In genomic region chr2:148872860-148873259, GRCm38 (mm10) we compare ENCODE assay signal across 9 mouse cellular contexts. TPM values are rescaled to one million over a fixed set of nuclear protein-coding genes. Genes with fewer than 3 reads are reported as not detected.
DNase-seq lines count a peak whose midpoint lies in the region; ATAC-seq lines count a peak whose summit lies in the region.
"Had no signal": no experiment of that assay in that cellular context is flagged by ENCODE, and none has a peak within 500 bp of the region (broad histone marks: within the 10 kb centered on the region; RNA-seq: fewer than 3 reads in every experiment).

No protein-coding gene starts in this region.

- H3K36me3 ChIP-seq in liver, embryonic 12.5 days: peaks cover 24% of the 10 kb centered on the region
- 0 out of 2 replicates have a peak, but pooled peaks cover 2% of the 10 kb centered on the region for H3K36me3 ChIP-seq in liver, embryonic 11.5 days (ENCODE audit: control insufficient read depth, insufficient read depth, low read length)
- peaks cover 16% of the 10 kb centered on the region for H3K36me3 ChIP-seq in forebrain, embryonic 16.5 days (ENCODE audit: control insufficient read depth, insufficient read depth)
- peaks cover 11% of the 10 kb centered on the region; the same call in 1 of the 2 replicates for H3K36me3 ChIP-seq in liver, embryonic 13.5 days
- H3K36me3 ChIP-seq in stomach, embryonic 15.5 days: peaks cover 11% of the 10 kb centered on the region

- H3K4me2 ChIP-seq in liver, embryonic 12.5 days: 0 out of 2 replicates have a peak overlapping the region, but pooled peaks have one; percentile 83
- H3K4me2 ChIP-seq in liver, embryonic 11.5 days: no peak overlapping the region; the same call in 1 of the 2 replicates
- H3K4me2 ChIP-seq in forebrain, embryonic 16.5 days (ENCODE audit: low read length): peak overlapping the region; percentile 88
- peak overlapping the region; percentile 83; the same call in 1 of the 2 replicates for H3K4me2 ChIP-seq in liver, embryonic 13.5 days
- peak overlapping the region; percentile 80 for H3K4me2 ChIP-seq in stomach, embryonic 15.5 days

- no peak overlapping the region for H3K27ac ChIP-seq in liver, embryonic 12.5 days
- H3K27ac ChIP-seq in liver, embryonic 11.5 days (ENCODE audit: low read depth, low read length): no peak overlapping the region
- H3K27ac ChIP-seq in forebrain, embryonic 16.5 days (ENCODE audit: low read length): no peak overlapping the region
- no peak overlapping the region for H3K27ac ChIP-seq in liver, embryonic 13.5 days
- peak overlapping the region; percentile 97 for H3K27ac ChIP-seq in stomach, embryonic 15.5 days

- no peak overlapping the region for H3K9ac ChIP-seq in liver, embryonic 12.5 days
- H3K9ac ChIP-seq in liver, embryonic 11.5 days (ENCODE audit: low read depth, low read length): no peak overlapping the region
- peak overlapping the region; percentile 26 for H3K9ac ChIP-seq in forebrain, embryonic 16.5 days (replicated peaks; ENCODE audit: low read depth, low read length)
- H3K9ac ChIP-seq in liver, embryonic 13.5 days: no peak overlapping the region
- H3K9ac ChIP-seq in stomach, embryonic 15.5 days: no peak overlapping the region

- ATAC-seq in liver, embryonic 12.5 days: no peak
- ATAC-seq in liver, embryonic 11.5 days (replicated peaks; ENCODE audit: low FRiP score): no peak
- ATAC-seq in forebrain, embryonic 16.5 days: no peak
- no peak for ATAC-seq in liver, embryonic 13.5 days (ENCODE audit: low read depth)
- peak; percentile 34; the same call in 1 of the 2 replicates for ATAC-seq in stomach, embryonic 15.5 days (ENCODE audit: insufficient read depth, low FRiP score, low read depth)

- H3K27me3 ChIP-seq in liver, embryonic 12.5 days (replicated peaks): no peaks in the 10 kb centered on the region
- H3K27me3 ChIP-seq in liver, embryonic 11.5 days (replicated peaks; ENCODE audit: control insufficient read depth, insufficient read depth, low read length): no peaks in the 10 kb centered on the region
- no peaks in the 10 kb centered on the region for H3K27me3 ChIP-seq in forebrain, embryonic 16.5 days (replicated peaks; ENCODE audit: control insufficient read depth, insufficient read depth, low read length)
- H3K27me3 ChIP-seq in liver, embryonic 13.5 days: no peaks in the 10 kb centered on the region
- no peaks in the 10 kb centered on the region for H3K27me3 ChIP-seq in stomach, embryonic 15.5 days (replicated peaks)

- WGBS in liver, embryonic 12.5 days (ENCODE audit: insufficient replicate concordance): 70% methylated on average over 4 of the region's 4 CpGs
- WGBS in liver, embryonic 11.5 days: 79% methylated on average over 4 of the region's 4 CpGs
- 82% methylated on average over 4 of the region's 4 CpGs for WGBS in forebrain, embryonic 16.5 days
- 63% methylated on average over 4 of the region's 4 CpGs for WGBS in liver, embryonic 13.5 days (ENCODE audit: insufficient replicate concordance)
- WGBS in stomach, embryonic 15.5 days: 34% methylated on average over 4 of the region's 4 CpGs

- H3K4me3 ChIP-seq in liver, embryonic 12.5 days: no peak overlapping the region
- H3K4me3 ChIP-seq in liver, embryonic 11.5 days (ENCODE audit: low read depth, low read length): no peak overlapping the region
- peak overlapping the region; percentile 64 for H3K4me3 ChIP-seq in forebrain, embryonic 16.5 days (replicated peaks; ENCODE audit: low read length)
- H3K4me3 ChIP-seq in liver, embryonic 13.5 days (replicated peaks): 0 out of 2 replicates have a peak overlapping the region, but pooled peaks have one; percentile 2
- H3K4me3 ChIP-seq in stomach, embryonic 15.5 days (replicated peaks): peak overlapping the region; percentile 95

- no peak for DNase-seq in liver, embryonic 11.5 days (ENCODE audit: low spot score)
- DNase-seq in liver, embryonic 13.5 days: no peak
- DNase-seq in adrenal gland, postnatal 4 days (ENCODE audit: low spot score in 2 of 2): no peak
- DNase-seq in gastrocnemius, postnatal 25 days: no peak
- no peak for DNase-seq in embryo, embryonic 10.5 days (ENCODE audit: low spot score)

- no peaks in the 10 kb centered on the region for H3K9me3 ChIP-seq in liver, embryonic 12.5 days (replicated peaks)
- H3K9me3 ChIP-seq in liver, embryonic 11.5 days (ENCODE audit: control insufficient read depth, low read length): no peaks in the 10 kb centered on the region
- no peaks in the 10 kb centered on the region for H3K9me3 ChIP-seq in forebrain, embryonic 16.5 days (ENCODE audit: control insufficient read depth, low read length)
- H3K9me3 ChIP-seq in liver, embryonic 13.5 days (replicated peaks): no peaks in the 10 kb centered on the region
- no peaks in the 10 kb centered on the region for H3K9me3 ChIP-seq in stomach, embryonic 15.5 days

- H3K4me1 ChIP-seq in liver, embryonic 12.5 days: peaks cover 38% of the 10 kb centered on the region
- H3K4me1 ChIP-seq in liver, embryonic 11.5 days (replicated peaks; ENCODE audit: control insufficient read depth, insufficient read depth, low read length): peaks cover 14% of the 10 kb centered on the region
- peaks cover 25% of the 10 kb centered on the region for H3K4me1 ChIP-seq in forebrain, embryonic 16.5 days (replicated peaks; ENCODE audit: control insufficient read depth, insufficient read depth, low read length)
- peaks cover 31% of the 10 kb centered on the region for H3K4me1 ChIP-seq in liver, embryonic 13.5 days (replicated peaks)
- H3K4me1 ChIP-seq in stomach, embryonic 15.5 days: peaks cover 20% of the 10 kb centered on the region

RNA-seq across cellular contexts. Expression of gene Cst3, which starts 2.6 kb away (rescaled TPM):
- 140 and 142 TPM in 2 replicates for polyA plus RNA-seq in liver, embryonic 12.5 days (2016; fragmentation: Nextera tagmentation; extraction: Ambion mirVana)
- polyA plus RNA-seq in liver, embryonic 11.5 days (2014; fragmentation: Nextera tagmentation; extraction: Ambion mirVana): 209 and 224 TPM in 2 replicates
- 482 and 493 TPM in 2 replicates for polyA plus RNA-seq in forebrain, embryonic 16.5 days (2015; fragmentation: Nextera tagmentation; extraction: Ambion mirVana)
- polyA plus RNA-seq in liver, embryonic 13.5 days (2015; fragmentation: Nextera tagmentation; extraction: Ambion mirVana): 128 and 144 TPM in 2 replicates
- 456 and 486 TPM in 2 replicates for polyA plus RNA-seq in stomach, embryonic 15.5 days (2015; fragmentation: Nextera tagmentation; extraction: Ambion mirVana)
- total RNA-seq in adrenal gland, postnatal 4 days (2021): 100 to 1,000 TPM; 558 to 614 TPM
- 100 to 1,000 TPM; 540 to 563 TPM for total RNA-seq in gastrocnemius, postnatal 25 days (2021)

RNA-seq across cellular contexts. Expression of gene 9230104L09Rik, which starts 8.0 kb away (rescaled TPM):
- not detected in 2 replicates for polyA plus RNA-seq in liver, embryonic 12.5 days (2016; fragmentation: Nextera tagmentation; extraction: Ambion mirVana)
- not detected in 2 replicates for polyA plus RNA-seq in liver, embryonic 11.5 days (2014; fragmentation: Nextera tagmentation; extraction: Ambion mirVana)
- not detected in 2 replicates for polyA plus RNA-seq in forebrain, embryonic 16.5 days (2015; fragmentation: Nextera tagmentation; extraction: Ambion mirVana)
- polyA plus RNA-seq in liver, embryonic 13.5 days (2015; fragmentation: Nextera tagmentation; extraction: Ambion mirVana): not detected in 2 replicates
- not detected in 2 replicates for polyA plus RNA-seq in stomach, embryonic 15.5 days (2015; fragmentation: Nextera tagmentation; extraction: Ambion mirVana)
- total RNA-seq in adrenal gland, postnatal 4 days (2021): 1 to 10 TPM; 1.6 to 2.0 TPM
- total RNA-seq in gastrocnemius, postnatal 25 days (2021): 1 to 10 TPM; 1.3 to 1.4 TPM
- polyA plus RNA-seq: limb, embryonic 11.5 days had no signal

RNA-seq across cellular contexts. Expression of gene Cst9, which starts 37.9 kb away (rescaled TPM):
- 0.31 TPM in 1 of 2 replicates, not detected in the other for polyA plus RNA-seq in liver, embryonic 12.5 days (2016; fragmentation: Nextera tagmentation; extraction: Ambion mirVana)
- not detected in 2 replicates for polyA plus RNA-seq in liver, embryonic 11.5 days (2014; fragmentation: Nextera tagmentation; extraction: Ambion mirVana)
- not detected in 2 replicates for polyA plus RNA-seq in forebrain, embryonic 16.5 days (2015; fragmentation: Nextera tagmentation; extraction: Ambion mirVana)
- polyA plus RNA-seq in liver, embryonic 13.5 days (2015; fragmentation: Nextera tagmentation; extraction: Ambion mirVana): 0.28 and 0.40 TPM in 2 replicates
- not detected in 2 replicates for polyA plus RNA-seq in stomach, embryonic 15.5 days (2015; fragmentation: Nextera tagmentation; extraction: Ambion mirVana)
- not detected for total RNA-seq in adrenal gland, postnatal 4 days (2021)
- total RNA-seq in gastrocnemius, postnatal 25 days (2021): not detected
- polyA plus RNA-seq: limb, embryonic 11.5 days had no signal

RNA-seq across cellular contexts. Expression of gene Cst13, which starts 53.0 kb away (rescaled TPM):
- polyA plus RNA-seq in liver, embryonic 12.5 days (2016; fragmentation: Nextera tagmentation; extraction: Ambion mirVana): not detected in 2 replicates
- polyA plus RNA-seq in liver, embryonic 11.5 days (2014; fragmentation: Nextera tagmentation; extraction: Ambion mirVana): not detected in 2 replicates
- not detected in 2 replicates for polyA plus RNA-seq in forebrain, embryonic 16.5 days (2015; fragmentation: Nextera tagmentation; extraction: Ambion mirVana)
- not detected in 2 replicates for polyA plus RNA-seq in liver, embryonic 13.5 days (2015; fragmentation: Nextera tagmentation; extraction: Ambion mirVana)
- not detected in 2 replicates for polyA plus RNA-seq in stomach, embryonic 15.5 days (2015; fragmentation: Nextera tagmentation; extraction: Ambion mirVana)
- total RNA-seq in adrenal gland, postnatal 4 days (2021): under 1 TPM in 1 of 2 experiments, not detected in 1; 0.42 TPM
- not detected for total RNA-seq in gastrocnemius, postnatal 25 days (2021)
- polyA plus RNA-seq: limb, embryonic 11.5 days had no signal

Comparison
In these comparisons a context has a peak if more than half of its experiments do, and no peak if none do; other contexts are left out.
1. H3K4me3 ChIP-seq: peak in forebrain, embryonic 16.5 days (single experiment), liver, embryonic 13.5 days (single experiment) and stomach, embryonic 15.5 days (single experiment); none in liver, embryonic 12.5 days (single experiment) and liver, embryonic 11.5 days (single experiment).